Mouse (Mus musculus) 416B (cell line): ENCODE measurements around the gene Pot1a.

ENCODE experiments used
- DNase-seq: peaks from one replicate; pipeline ENCODE4 v3.0.0; 2011; ENCODE audit warnings: low read depth

The Pot1a gene

GRCm38 (mm10) chr6:25808806-25809495, at the start of gene Pot1a:
Pot1a (minus strand) TSS chr6:25809246.
- peak; percentile 98 for DNase-seq

GRCm38 (mm10) chr6:25836261-25836660, 27.2 kb upstream of the Pot1a start:
- no peak for DNase-seq

GRCm38 (mm10) chr6:25806021-25806420, 3.0 kb downstream of the Pot1a start:
- DNase-seq = peak; percentile 50

- no peak for DNase-seq
Measured at GRCm38 (mm10) chr6:25802269-25802668, 6.8 kb downstream of the Pot1a start.

- DNase-seq = no peak
Measured at GRCm38 (mm10) chr6:25801230-25801629, 7.8 kb downstream of the Pot1a start.

- DNase-seq = no peak
Measured at GRCm38 (mm10) chr6:25768238-25768637, 40.8 kb downstream of the Pot1a start.

- DNase-seq = no peak
Measured at GRCm38 (mm10) chr6:25767552-25767951, 41.5 kb downstream of the Pot1a start.

- peak; percentile 53 for DNase-seq
Measured at GRCm38 (mm10) chr6:25767073-25767472, 42.0 kb downstream of the Pot1a start.

- DNase-seq = no peak
Measured at GRCm38 (mm10) chr6:25766283-25766682, 42.8 kb downstream of the Pot1a start.

- DNase-seq = peak; percentile 31
Measured at GRCm38 (mm10) chr6:25752651-25753050, 56.4 kb downstream of the Pot1a start.

- no peak for DNase-seq
Measured at GRCm38 (mm10) chr6:25736533-25736932, 72.5 kb downstream of the Pot1a start.

GRCm38 (mm10) chr6:25726560-25726959, 82.5 kb downstream of the Pot1a start:
- no peak for DNase-seq

- DNase-seq = no peak
Measured at GRCm38 (mm10) chr6:25710601-25711000, 98.4 kb downstream of the Pot1a start.

GRCm38 (mm10) chr6:25709250-25709895, 99.7 kb downstream of the Pot1a start:
- peak; percentile 21 for DNase-seq

- DNase-seq = no peak
Measured at GRCm38 (mm10) chr6:25699956-25700355, 109.1 kb downstream of the Pot1a start.
